Mouse (Mus musculus): ENCODE measurements at regions not wholly inside any gene's neighbourhood (a gene's known extent, or its start where the extent isn't known, plus 50 kb on each side); places are given as distances from the start of the nearest gene placed in this dataset.

GRCm38 (mm10) chr19:14035371-14035770 is 122.0 kb downstream of the Olfr1505 start:
- H3K4me3 ChIP-seq, result no peak overlapping the region
- H3K27ac ChIP-seq, result no peak overlapping the region
- 72% methylated on average over 1 of the region's 1 CpGs for WGBS
- no peaks in the 10 kb centered on the region for H3K36me3 ChIP-seq
- H3K4me1 ChIP-seq, result peaks cover 20% of the 10 kb centered on the region
- DNase-seq (ENCODE audit: low spot score), result no peak
- H3K27me3 ChIP-seq (ENCODE audit: low read depth, poor library complexity, severe bottlenecking), result no peaks in the 10 kb centered on the region
- no peaks in the 10 kb centered on the region for H3K9me3 ChIP-seq (replicated peaks)

DNA sequence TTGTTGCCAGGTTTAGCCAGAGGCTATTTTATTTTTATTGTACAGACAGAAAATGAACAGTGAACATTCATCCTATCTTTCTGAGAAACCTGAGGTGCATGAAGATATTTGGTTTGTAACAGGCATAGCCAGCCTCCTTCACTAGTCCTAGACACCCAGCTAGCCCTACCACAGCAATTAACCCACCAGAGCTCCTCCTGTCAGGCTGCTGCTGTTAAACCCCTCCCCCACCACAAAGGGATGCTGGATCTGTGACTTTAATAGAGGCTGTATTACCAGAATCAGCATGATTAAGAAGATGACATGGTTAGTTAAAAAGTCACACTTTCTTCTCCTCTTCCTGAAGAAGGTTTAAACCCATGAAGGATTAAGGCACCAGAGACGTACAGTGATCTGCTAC is 122.5 kb downstream of the Olfr1505 start:
- Histone ChIP-seq H3K36me3 (no peaks in the 10 kb centered on the region), H3K9me3 (replicated peaks) (no peaks in the 10 kb centered on the region), H3K27me3 (ENCODE audit: low read depth, poor library complexity, severe bottlenecking) (no peaks in the 10 kb centered on the region), H3K27ac (no peak overlapping the region), H3K4me1 (peaks cover 20% of the 10 kb centered on the region), H3K4me3 (no peak overlapping the region)
- DNase-seq (ENCODE audit: low spot score), result no peak
- WGBS, result 76% methylated on average over 1 of the region's 1 CpGs

DNA sequence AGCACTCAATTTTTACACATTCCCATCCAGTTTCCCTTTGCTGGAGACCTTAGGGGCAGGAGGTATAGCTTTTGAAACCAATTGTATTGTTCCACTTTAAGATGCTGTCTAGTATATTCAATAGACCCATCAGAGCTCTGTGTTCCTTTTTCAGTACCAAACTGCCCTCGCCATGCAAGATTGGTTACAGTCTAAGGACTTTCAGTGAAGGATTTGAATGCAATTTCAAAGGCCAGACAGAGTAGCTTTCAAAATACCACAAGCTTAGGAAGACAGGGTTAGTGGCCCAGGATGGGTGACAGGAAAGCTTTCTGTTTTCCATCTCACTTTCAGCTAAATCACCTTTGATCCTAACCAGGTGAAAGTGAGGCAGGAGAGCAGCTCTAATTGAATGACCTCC is 123.4 kb downstream of the Olfr1505 start:
- no peak for DNase-seq (ENCODE audit: low spot score)
- Histone ChIP-seq H3K36me3 (no peaks in the 10 kb centered on the region), H3K4me1 (peaks cover 20% of the 10 kb centered on the region), H3K27ac (no peak overlapping the region), H3K27me3 (ENCODE audit: low read depth, poor library complexity, severe bottlenecking) (no peaks in the 10 kb centered on the region), H3K9me3 (replicated peaks) (no peaks in the 10 kb centered on the region), H3K4me3 (no peak overlapping the region)
- WGBS, result 45% methylated on average over 1 of the region's 1 CpGs

GRCm38 (mm10) chr19:14042753-14043152 is 129.4 kb downstream of the Olfr1505 start:
- no peaks in the 10 kb centered on the region for H3K9me3 ChIP-seq (replicated peaks)
- H3K36me3 ChIP-seq, result no peaks in the 10 kb centered on the region
- no peaks in the 10 kb centered on the region for H3K4me1 ChIP-seq
- no peak overlapping the region for H3K27ac ChIP-seq
- no peaks in the 10 kb centered on the region for H3K27me3 ChIP-seq (ENCODE audit: low read depth, poor library complexity, severe bottlenecking)
- DNase-seq (ENCODE audit: low spot score), result no peak
- WGBS, result 65% methylated on average over 5 of the region's 5 CpGs
- H3K4me3 ChIP-seq, result no peak overlapping the region

DNA sequence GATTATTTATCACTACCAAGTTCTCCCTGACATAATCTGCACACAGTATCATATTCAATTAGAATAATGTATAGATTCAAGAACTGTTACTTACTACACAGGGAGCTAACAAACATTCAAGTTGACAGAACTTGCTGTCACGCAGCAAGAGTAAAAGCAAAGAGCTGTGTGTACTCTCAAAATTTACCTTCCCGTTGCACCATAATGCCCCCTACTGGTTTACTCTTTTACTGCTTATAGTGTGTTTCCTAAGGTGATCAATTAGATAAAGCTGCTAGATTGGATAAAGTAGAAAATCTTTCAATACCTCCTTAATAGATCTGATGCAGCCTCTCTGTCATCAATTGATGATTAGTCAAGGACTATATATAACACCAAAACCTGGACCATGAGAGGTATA is 132.1 kb downstream of the Olfr1505 start:
- no peaks in the 10 kb centered on the region for H3K9me3 ChIP-seq (replicated peaks)
- DNase-seq (ENCODE audit: low spot score), result no peak
- H3K27me3 ChIP-seq (ENCODE audit: low read depth, poor library complexity, severe bottlenecking), result no peaks in the 10 kb centered on the region
- no peak overlapping the region for H3K4me3 ChIP-seq
- WGBS, result 59% methylated on average over 2 of the region's 2 CpGs
- H3K27ac ChIP-seq, result no peak overlapping the region
- no peaks in the 10 kb centered on the region for H3K4me1 ChIP-seq
- H3K36me3 ChIP-seq, result no peaks in the 10 kb centered on the region

- Histone ChIP-seq H3K27ac (no peak overlapping the region), H3K4me3 (no peak overlapping the region), H3K36me3 (no peaks in the 10 kb centered on the region), H3K9me3 (replicated peaks) (no peaks in the 10 kb centered on the region), H3K27me3 (ENCODE audit: low read depth, poor library complexity, severe bottlenecking) (no peaks in the 10 kb centered on the region), H3K4me1 (no peaks in the 10 kb centered on the region)
- DNase-seq (ENCODE audit: low spot score), result no peak
- WGBS, result 90% methylated on average over 4 of the region's 4 CpGs
These were observed 138.7 kb downstream of the Olfr1505 start for GRCm38 (mm10) chr19:14052052-14052451.

DNA sequence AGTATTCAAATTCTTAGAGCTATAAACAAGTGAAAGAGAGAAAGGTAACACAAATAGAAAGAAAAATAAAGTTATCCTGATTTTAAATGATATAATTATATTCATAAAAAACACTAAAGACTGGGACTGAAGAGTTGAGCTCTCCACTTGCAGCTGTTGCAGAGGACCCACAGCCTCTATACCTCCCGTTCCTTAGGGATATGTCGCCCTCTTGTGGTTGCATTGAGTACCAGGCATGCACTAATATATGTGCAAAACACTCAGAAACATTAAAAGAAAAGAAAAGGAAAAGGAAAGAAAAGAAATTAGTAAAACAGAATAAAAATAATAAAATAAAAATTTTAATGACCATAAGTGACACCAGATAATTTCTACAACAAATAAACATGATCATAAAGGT is 167.2 kb downstream of the Olfr1505 start:
- H3K27ac ChIP-seq, result no peak overlapping the region
- 10% methylated on average over 2 of the region's 2 CpGs for WGBS
- no peak for DNase-seq (ENCODE audit: low spot score)

DNA sequence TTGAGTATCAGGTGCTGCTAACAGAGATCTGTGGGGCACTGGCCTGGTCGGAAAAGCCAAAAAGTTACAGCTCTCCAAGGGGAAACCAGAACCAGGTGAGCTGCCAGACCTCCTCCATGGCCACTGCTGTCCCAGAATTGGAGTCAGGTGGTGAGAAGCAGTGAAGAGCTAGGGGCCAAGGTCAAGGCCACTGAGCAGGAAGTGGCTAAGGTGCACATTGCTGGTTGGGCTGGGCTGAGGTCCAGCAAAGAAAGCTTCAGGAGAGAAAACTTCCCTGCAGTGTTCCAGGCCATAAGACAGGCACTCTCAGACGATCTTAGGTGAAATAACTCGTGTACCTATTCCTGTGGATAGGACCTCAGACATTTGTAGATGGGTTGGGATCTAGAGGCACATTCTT is 171.4 kb downstream of the Olfr1505 start:
- no peaks in the 10 kb centered on the region for H3K9me3 ChIP-seq (replicated peaks)
- 83% methylated on average over 3 of the region's 3 CpGs for WGBS
- no peak for DNase-seq (ENCODE audit: low spot score)
- H3K4me3 ChIP-seq, result no peak overlapping the region
- H3K27me3 ChIP-seq (ENCODE audit: low read depth, poor library complexity, severe bottlenecking), result no peaks in the 10 kb centered on the region
- no peak overlapping the region for H3K27ac ChIP-seq
- H3K4me1 ChIP-seq, result no peaks in the 10 kb centered on the region
- H3K36me3 ChIP-seq, result no peaks in the 10 kb centered on the region

More for the DNA sequence above, 167.2 kb downstream of the Olfr1505 start:
- Histone ChIP-seq H3K36me3 (no peaks in the 10 kb centered on the region), H3K27me3 (ENCODE audit: low read depth, poor library complexity, severe bottlenecking) (no peaks in the 10 kb centered on the region), H3K4me3 (no peak overlapping the region), H3K9me3 (replicated peaks) (no peaks in the 10 kb centered on the region), H3K4me1 (no peaks in the 10 kb centered on the region)

- no peaks in the 10 kb centered on the region for H3K27me3 ChIP-seq (ENCODE audit: low read depth, poor library complexity, severe bottlenecking)
- DNase-seq (ENCODE audit: low spot score), result no peak
- H3K4me3 ChIP-seq, result no peak overlapping the region
- peaks cover 3% of the 10 kb centered on the region; the same call in 1 of the 2 replicates for H3K4me1 ChIP-seq
- H3K36me3 ChIP-seq, result no peaks in the 10 kb centered on the region
- H3K9me3 ChIP-seq (replicated peaks), result no peaks in the 10 kb centered on the region
- 92% methylated on average over 3 of the region's 3 CpGs for WGBS
- H3K27ac ChIP-seq, result no peak overlapping the region
These were observed 176.8 kb downstream of the Olfr1505 start for GRCm38 (mm10) chr19:14090106-14090505.

GRCm38 (mm10) chr19:14094191-14094590 is 180.9 kb downstream of the Olfr1505 start:
- Histone ChIP-seq H3K4me3 (no peak overlapping the region), H3K9me3 (replicated peaks) (no peaks in the 10 kb centered on the region), H3K4me1 (peaks cover 3% of the 10 kb centered on the region; the same call in 1 of the 2 replicates), H3K36me3 (no peaks in the 10 kb centered on the region), H3K27me3 (ENCODE audit: low read depth, poor library complexity, severe bottlenecking) (no peaks in the 10 kb centered on the region), H3K27ac (no peak overlapping the region)
- DNase-seq (ENCODE audit: low spot score), result no peak
- 54% methylated on average over 2 of the region's 2 CpGs for WGBS

- 90% methylated on average over 5 of the region's 5 CpGs for WGBS
- no peak overlapping the region for H3K4me3 ChIP-seq
- H3K4me1 ChIP-seq, result peaks cover 2% of the 10 kb centered on the region; the same call in 1 of the 2 replicates
- DNase-seq (ENCODE audit: low spot score), result no peak
- no peak overlapping the region for H3K27ac ChIP-seq
- H3K27me3 ChIP-seq (ENCODE audit: low read depth, poor library complexity, severe bottlenecking), result no peaks in the 10 kb centered on the region
- no peaks in the 10 kb centered on the region for H3K9me3 ChIP-seq (replicated peaks)
- H3K36me3 ChIP-seq, result no peaks in the 10 kb centered on the region
These were observed 182.9 kb downstream of the Olfr1505 start for GRCm38 (mm10) chr19:14096187-14096586.

DNA sequence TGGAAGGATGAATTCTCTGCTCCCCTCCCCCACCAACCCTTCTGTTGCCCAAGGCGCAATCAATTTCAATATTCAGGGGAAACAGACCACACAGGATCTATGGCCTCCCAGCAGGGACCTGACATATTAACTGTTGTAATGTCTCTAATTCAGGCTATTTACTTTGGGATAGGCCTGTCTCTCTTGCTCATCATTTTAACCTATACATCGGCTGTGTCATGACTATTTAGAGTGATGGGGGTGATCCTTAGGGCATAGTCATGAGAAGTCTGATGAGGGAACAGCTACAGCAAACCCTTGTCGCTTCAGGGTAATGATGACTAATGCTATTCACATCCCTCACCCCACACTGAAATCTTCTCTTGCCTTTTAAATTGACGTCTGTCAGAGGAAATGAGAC is 195.8 kb downstream of the Olfr1505 start:
- no peak for DNase-seq (ENCODE audit: low spot score)
- H3K4me3 ChIP-seq, result no peak overlapping the region
- no peaks in the 10 kb centered on the region for H3K36me3 ChIP-seq
- WGBS, result 69% methylated on average over 4 of the region's 4 CpGs
- no peaks in the 10 kb centered on the region for H3K9me3 ChIP-seq (replicated peaks)
- no peak overlapping the region for H3K27ac ChIP-seq
- 0 out of 2 replicates have a peak, but pooled peaks cover 3% of the 10 kb centered on the region for H3K4me1 ChIP-seq
- H3K27me3 ChIP-seq (ENCODE audit: low read depth, poor library complexity, severe bottlenecking), result no peaks in the 10 kb centered on the region

GRCm38 (mm10) chr19:14123348-14124113 is 210.2 kb downstream of the Olfr1505 start:
- no peaks in the 10 kb centered on the region for H3K27me3 ChIP-seq (ENCODE audit: low read depth, poor library complexity, severe bottlenecking)
- H3K27ac ChIP-seq, result no peak overlapping the region
- H3K9me3 ChIP-seq (replicated peaks), result no peaks in the 10 kb centered on the region
- H3K4me1 ChIP-seq, result peaks cover 35% of the 10 kb centered on the region
- DNase-seq (ENCODE audit: low spot score), result peak; percentile 33
- H3K4me3 ChIP-seq, result no peak overlapping the region
- no peaks in the 10 kb centered on the region for H3K36me3 ChIP-seq
- WGBS, result 11% methylated on average over 8 of the region's 8 CpGs
